Mouse (Mus musculus) thymus, adult 2 months (tissue): ENCODE results near the gene Acsl6. TPM values are rescaled to one million over a fixed set of nuclear protein-coding genes. Genes with fewer than 3 reads are reported as not detected.

Experiments
- DNase-seq: peaks from one replicate; pipeline ENCODE4 v3.0.0; 2021
- H3K27ac ChIP-seq: fragments of 200-500 bp; 2 replicates; pipeline ENCODE4 v1.5.1; 2012; ENCODE audit warnings: low read length, control low read depth; ENCODE audit not compliant: control insufficient read depth, insufficient read depth
- H3K27me3 ChIP-seq: fragments of 200-500 bp; 2 replicates; pipeline ENCODE4 v1.6.1; 2012; ENCODE audit warnings: mild to moderate bottlenecking, low read length, moderate library complexity, mixed read lengths; ENCODE audit not compliant: control insufficient read depth, insufficient read depth
- H3K36me3 ChIP-seq: fragments of 200-500 bp; 2 replicates; pipeline ENCODE4 v1.6.1; 2012; ENCODE audit warnings: mild to moderate bottlenecking, low read length, moderate library complexity; ENCODE audit not compliant: control insufficient read depth, insufficient read depth
- H3K4me1 ChIP-seq: fragments of 200-500 bp; replicated peaks from 2 replicates; pipeline ENCODE4 v1.6.1; 2012; ENCODE audit warnings: low read length; ENCODE audit not compliant: control insufficient read depth, insufficient read depth
- H3K4me3 ChIP-seq: fragments of 200-500 bp; 2 replicates; pipeline ENCODE4 v1.5.1; 2012; ENCODE audit warnings: mild to moderate bottlenecking, low read length, control low read depth, moderate library complexity; ENCODE audit not compliant: control insufficient read depth, insufficient read depth
- CTCF ChIP-seq: fragments of 200-500 bp; IDR thresholded peaks from 2 replicates; pipeline ENCODE4 v1.5.1; 2012; ENCODE audit warnings: mild to moderate bottlenecking, control low read depth, low read length, moderate library complexity, borderline replicate concordance; ENCODE audit not compliant: control insufficient read depth, poor library complexity, insufficient read depth; ENCODE audit errors: extremely low read depth
- POLR2A ChIP-seq: fragments of 200-500 bp; IDR thresholded peaks from 2 replicates; pipeline ENCODE4 v1.6.1; 2012; ENCODE audit warnings: mild to moderate bottlenecking, low read length, control low read depth, moderate library complexity; ENCODE audit not compliant: control insufficient read depth, poor library complexity, insufficient read depth; ENCODE audit errors: extremely low read depth
- WGBS: fragments of 180-500 bp; shearing (Covaris S2); methylation state at CpG from one replicate; pipeline ENCODE4 v1.1.7; 2018; 5-methylcytosine and 5-hydroxymethylcytosine counted together
- polyA plus RNA-seq: library from polyadenylated mRNA; depleted of rRNA; stranded (reverse); fragments of >200 nt; gene quantifications from 2 replicates; pipeline ENCODE4 v1.2.3, GENCODE M21; 2012

Acsl6 gene
- polyA plus RNA-seq, 1 experiment = 0.40 TPM

DNA sequence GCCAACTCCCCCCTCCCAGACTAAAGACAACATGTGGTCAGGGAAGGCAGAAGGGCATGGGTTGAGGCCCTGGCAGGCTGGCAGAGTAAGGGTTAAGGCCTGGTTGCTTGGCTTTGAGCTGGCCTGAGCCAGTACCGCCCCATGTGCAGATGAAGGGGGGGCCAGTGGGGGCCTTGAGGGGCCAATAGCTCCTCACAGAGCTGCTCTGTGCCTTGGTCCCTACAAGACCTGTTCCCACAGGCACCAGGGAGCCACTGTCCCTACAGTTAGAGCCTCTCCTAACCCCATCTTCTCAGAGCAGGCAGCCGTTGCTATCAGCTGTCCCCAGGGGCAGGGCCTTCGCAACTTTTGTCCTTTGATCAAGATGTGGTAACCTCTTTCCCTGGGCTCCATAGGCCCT is 11.1 kb downstream of the Acsl6 start:
- no peak overlapping the region for H3K4me3 ChIP-seq
- TF ChIP-seq POLR2A (no peak), CTCF (no peak)
- 64% methylated on average over 3 of the region's 3 CpGs for WGBS

DNA sequence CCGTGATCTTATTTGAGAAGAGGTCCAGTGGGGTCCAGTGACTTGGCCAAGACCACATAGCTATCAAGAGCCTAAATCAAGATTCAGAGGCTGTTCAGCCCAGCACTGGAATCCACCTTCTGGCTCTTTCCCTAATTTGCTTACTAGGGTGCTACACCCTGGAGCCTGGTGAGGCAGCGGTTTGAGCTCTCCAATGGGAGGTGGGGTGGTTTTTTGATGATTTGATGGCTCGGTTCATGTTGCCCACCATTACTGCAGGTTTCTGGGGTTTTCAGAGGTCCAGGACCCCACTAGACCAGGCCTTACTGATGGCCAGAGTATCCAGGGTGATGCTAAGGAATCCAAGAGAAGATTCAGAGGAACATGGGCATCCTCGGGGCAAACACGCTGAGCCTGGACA is 11.7 kb downstream of the Acsl6 start:
- 96% methylated on average over 5 of the region's 5 CpGs for WGBS
- H3K27me3 ChIP-seq = no peaks in the 10 kb centered on the region
- no peak for TF ChIP-seq CTCF
- TF ChIP-seq POLR2A = no peak

More for the DNA sequence above, 11.1 kb downstream of the Acsl6 start:
- no peak for DNase-seq
- H3K4me1 ChIP-seq = no peaks in the 10 kb centered on the region
- H3K27me3 ChIP-seq = no peaks in the 10 kb centered on the region
- no peak overlapping the region for H3K27ac ChIP-seq
- no peaks in the 10 kb centered on the region for H3K36me3 ChIP-seq

DNA sequence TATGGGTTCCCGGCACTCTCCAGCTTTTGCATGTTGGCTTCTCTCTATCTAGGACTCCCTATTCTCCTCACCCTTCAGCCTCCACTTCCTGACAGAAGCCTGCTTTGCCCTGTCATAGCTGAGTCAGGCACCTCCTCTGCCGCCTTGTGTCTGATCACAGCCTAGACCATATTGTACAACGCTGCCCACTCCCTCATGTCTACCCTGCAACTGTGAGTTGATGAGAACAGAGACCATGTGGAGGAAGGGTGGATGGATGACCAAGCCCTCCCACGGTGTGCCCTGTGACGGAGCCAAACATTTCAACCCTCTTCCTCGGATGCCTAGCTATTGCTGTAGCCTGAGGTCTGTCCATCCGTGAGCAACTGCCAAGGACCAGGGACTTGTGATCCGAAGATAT is 13.8 kb downstream of the Acsl6 start:
- no peaks in the 10 kb centered on the region for H3K27me3 ChIP-seq
- no peaks in the 10 kb centered on the region for H3K36me3 ChIP-seq
- no peaks in the 10 kb centered on the region for H3K4me1 ChIP-seq
- WGBS = 91% methylated on average over 8 of the region's 8 CpGs
- H3K4me3 ChIP-seq = no peak overlapping the region
- DNase-seq = no peak
- H3K27ac ChIP-seq = no peak overlapping the region
- TF ChIP-seq CTCF (no peak), POLR2A (no peak)

More for the DNA sequence above, 11.7 kb downstream of the Acsl6 start:
- H3K27ac ChIP-seq = no peak overlapping the region
- H3K36me3 ChIP-seq = no peaks in the 10 kb centered on the region
- no peak for DNase-seq
- H3K4me3 ChIP-seq = no peak overlapping the region
- H3K4me1 ChIP-seq = no peaks in the 10 kb centered on the region

DNA sequence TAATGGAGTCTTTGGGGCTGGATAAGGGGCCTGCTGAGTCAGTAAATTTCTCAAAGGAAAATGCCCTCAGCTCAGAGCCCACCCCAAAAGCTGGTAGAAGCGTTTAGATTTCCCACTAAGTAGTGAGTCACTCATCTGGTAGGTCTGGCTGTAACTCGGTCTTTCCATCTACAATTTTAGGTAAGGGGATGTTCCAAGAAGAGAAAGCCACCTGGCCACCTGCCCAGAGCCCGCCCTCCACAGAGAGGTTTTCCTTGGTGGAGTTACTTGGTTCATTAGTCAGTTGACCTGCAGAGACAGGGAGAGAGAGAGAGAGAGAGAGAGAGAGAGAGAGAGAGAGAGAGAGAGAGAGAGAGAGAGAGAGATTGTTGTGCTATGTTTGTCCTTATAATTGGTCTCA is 14.2 kb downstream of the Acsl6 start:
- no peaks in the 10 kb centered on the region for H3K36me3 ChIP-seq
- no peak overlapping the region for H3K27ac ChIP-seq
- no peak for DNase-seq
- H3K4me1 ChIP-seq = no peaks in the 10 kb centered on the region
- 78% methylated on average over 3 of the region's 3 CpGs for WGBS
- TF ChIP-seq POLR2A (no peak), CTCF (no peak)
- H3K27me3 ChIP-seq = no peaks in the 10 kb centered on the region
- H3K4me3 ChIP-seq = no peak overlapping the region

DNA sequence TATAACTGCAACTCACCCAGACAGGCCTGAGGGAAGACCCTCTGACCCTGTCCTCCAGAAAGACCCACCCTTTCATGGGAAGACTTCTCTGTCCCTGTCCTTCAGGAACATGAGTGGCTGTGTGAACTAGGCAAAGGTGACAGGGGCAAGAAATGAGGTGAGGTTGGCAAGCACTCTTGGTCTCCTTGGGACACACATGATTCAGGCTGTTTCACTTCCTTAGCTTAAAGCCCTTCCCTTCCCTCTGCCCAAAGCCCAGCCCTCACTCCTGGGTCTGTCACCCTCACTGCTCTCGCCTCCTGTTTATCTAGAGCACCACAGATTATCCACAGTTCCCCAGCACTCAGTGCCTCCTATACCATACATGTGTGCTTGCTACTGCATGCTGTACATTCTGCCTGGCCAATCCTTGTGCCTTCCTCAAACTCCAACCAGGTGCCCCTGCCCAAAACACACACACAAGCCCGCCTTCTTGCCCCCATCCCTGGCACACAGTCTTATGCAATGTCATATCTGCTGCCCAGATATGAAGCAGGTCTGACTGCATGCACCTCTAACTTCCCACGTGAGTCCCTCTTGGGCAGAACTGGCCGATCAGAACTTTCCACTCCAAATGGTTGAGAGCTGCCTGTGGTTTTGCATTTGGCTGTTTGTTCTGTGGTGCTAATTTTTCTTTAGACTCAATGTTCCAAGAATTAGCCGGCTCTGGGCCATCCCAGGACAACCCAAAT is 18.4 kb downstream of the Acsl6 start:
- Histone ChIP-seq H3K27me3 (no peaks in the 10 kb centered on the region), H3K4me1 (no peaks in the 10 kb centered on the region), H3K27ac (no peak overlapping the region), H3K4me3 (no peak overlapping the region), H3K36me3 (no peaks in the 10 kb centered on the region)
- DNase-seq = no peak
- TF ChIP-seq POLR2A (no peak), CTCF (no peak)
- 68% methylated on average over 5 of the region's 5 CpGs for WGBS

DNA sequence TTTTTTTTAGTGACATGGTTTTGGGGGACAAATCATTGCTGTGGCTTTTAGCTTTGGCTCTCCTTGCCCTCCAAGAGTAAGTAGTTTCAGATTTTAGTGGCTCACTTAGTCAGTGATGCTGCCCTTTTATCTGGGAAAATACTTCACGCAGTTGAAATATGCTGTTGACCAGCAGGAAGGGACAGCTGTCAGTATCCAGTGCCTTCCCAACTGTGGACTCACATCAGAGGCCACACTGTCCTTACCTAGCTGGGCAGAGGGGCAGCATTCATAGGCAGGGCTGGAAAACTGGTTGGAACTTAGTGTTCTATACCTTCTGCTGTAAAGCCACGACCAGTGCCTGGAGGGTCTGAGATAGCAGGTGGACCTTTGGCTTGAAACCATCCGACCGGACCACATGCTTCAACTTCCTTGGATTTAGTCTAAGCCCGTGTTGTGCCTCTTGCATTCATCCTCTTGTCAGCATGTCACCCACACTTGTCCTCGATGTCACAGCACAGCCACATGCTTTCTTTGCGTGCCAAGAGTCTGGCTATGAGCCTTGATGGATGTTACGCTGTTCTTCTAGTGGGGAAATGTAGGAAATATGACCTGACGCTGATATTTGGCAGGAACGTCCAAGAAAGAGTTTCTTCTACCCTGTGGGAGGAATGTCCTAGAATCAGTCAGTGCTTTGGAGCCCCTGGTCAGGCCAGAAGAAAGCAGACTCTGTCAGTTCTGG is 28.0 kb downstream of the Acsl6 start:
- no peaks in the 10 kb centered on the region for H3K27me3 ChIP-seq
- no peak overlapping the region for H3K4me3 ChIP-seq
- no peak for DNase-seq
- no peaks in the 10 kb centered on the region for H3K36me3 ChIP-seq
- no peak overlapping the region for H3K27ac ChIP-seq
- 85% methylated on average over 10 of the region's 10 CpGs for WGBS
- H3K4me1 ChIP-seq = peaks cover 7% of the 10 kb centered on the region
- TF ChIP-seq POLR2A = no peak
- TF ChIP-seq CTCF = no peak

DNA sequence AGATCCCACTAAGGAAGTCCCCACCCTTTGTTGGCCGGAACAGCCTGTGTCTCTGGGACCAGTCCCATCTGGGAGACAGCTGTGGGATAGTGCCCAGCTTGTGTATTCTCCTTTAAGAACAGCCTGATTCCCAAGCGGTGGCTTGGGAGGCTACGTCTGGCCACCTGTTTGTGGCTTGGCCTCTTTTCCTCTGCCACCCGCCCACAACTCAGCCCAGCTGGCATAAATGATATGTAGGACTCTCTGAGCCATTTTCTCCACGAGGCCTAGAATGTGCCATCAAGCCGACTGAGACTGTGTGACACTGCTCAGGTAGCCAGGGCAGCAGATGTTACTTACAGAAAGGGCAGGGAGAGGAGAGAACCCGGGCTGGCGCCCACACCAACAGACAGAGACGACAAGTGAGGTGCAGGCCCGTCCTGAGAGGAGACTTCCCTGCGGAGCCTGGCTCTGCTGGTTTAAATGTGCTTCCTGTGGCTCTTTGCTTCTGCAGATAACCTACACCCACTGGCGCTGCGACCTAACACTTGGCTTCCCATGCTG is 32.6 kb downstream of the Acsl6 start:
- Histone ChIP-seq H3K36me3 (no peaks in the 10 kb centered on the region), H3K4me1 (peaks cover 7% of the 10 kb centered on the region), H3K4me3 (no peak overlapping the region), H3K27ac (no peak overlapping the region), H3K27me3 (no peaks in the 10 kb centered on the region)
- peak; percentile 6 for DNase-seq
- no peak for TF ChIP-seq CTCF
- TF ChIP-seq POLR2A = no peak
- WGBS = 7% methylated on average over 13 of the region's 13 CpGs
